Mouse (Mus musculus) A20 (cell line): Measurements from ENCODE around the gene Spr.
A peak's percentile ranks its signal among the peaks of the same experiment; 100 is the strongest.
"Not testable (repeated sequence)": the region's sequence is repeated elsewhere in the genome, so short reads cannot be mapped to it uniquely, and the experiment has no call there.

Experiments used
- DNase-seq: peaks from one replicate; pipeline ENCODE4 v3.0.0-alpha.2; 2011; ENCODE audit warnings: low read depth, low spot score

Gene Spr

GRCm38 (mm10) chr6:85137217-85138035, at the start of gene Spr:
TSS of gene Spr (minus strand) at chr6:85137766.
- DNase-seq = peak; percentile 91

GRCm38 (mm10) chr6:85186744-85187059, 49.1 kb upstream of the Spr start:
- no peak for DNase-seq

GRCm38 (mm10) chr6:85186033-85186743, 48.6 kb upstream of the Spr start:
- no peak for DNase-seq

- no peak for DNase-seq
These were observed 46.4 kb upstream of the Spr start for GRCm38 (mm10) chr6:85183951-85184350.

GRCm38 (mm10) chr6:85180036-85180435, 42.5 kb upstream of the Spr start:
- DNase-seq = no peak

GRCm38 (mm10) chr6:85179569-85179968, 42.0 kb upstream of the Spr start:
- no peak for DNase-seq

- no peak for DNase-seq
These were observed 27.9 kb upstream of the Spr start for GRCm38 (mm10) chr6:85165440-85165921.

GRCm38 (mm10) chr6:85160201-85160923, 22.8 kb upstream of the Spr start:
- peak; percentile 70 for DNase-seq

- peak; percentile 49 for DNase-seq
These were observed 21.7 kb upstream of the Spr start for GRCm38 (mm10) chr6:85159092-85159760.

GRCm38 (mm10) chr6:85158040-85158804, 20.7 kb upstream of the Spr start:
- not testable (repeated sequence) for DNase-seq

- not testable (repeated sequence) for DNase-seq
These were observed 19.0 kb upstream of the Spr start for GRCm38 (mm10) chr6:85156551-85156950.

GRCm38 (mm10) chr6:85154861-85155528, 17.4 kb upstream of the Spr start:
- DNase-seq = no peak

- DNase-seq = peak; percentile 78
These were observed 16.5 kb upstream of the Spr start for GRCm38 (mm10) chr6:85153970-85154540.

GRCm38 (mm10) chr6:85150386-85150785, 12.8 kb upstream of the Spr start:
- DNase-seq = no peak

- no peak for DNase-seq
These were observed 10.1 kb upstream of the Spr start for GRCm38 (mm10) chr6:85147636-85148035.

- no peak for DNase-seq
These were observed 6.9 kb upstream of the Spr start for GRCm38 (mm10) chr6:85144466-85144865.

- peak; percentile 66 for DNase-seq
These were observed 3.4 kb upstream of the Spr start for GRCm38 (mm10) chr6:85141013-85141412.

GRCm38 (mm10) chr6:85139534-85139933, 2.0 kb upstream of the Spr start:
- peak; percentile 22 for DNase-seq

- not testable (repeated sequence) for DNase-seq
These were observed 782 bp downstream of the Spr start for GRCm38 (mm10) chr6:85136784-85137183.

- peak; percentile 45 for DNase-seq
These were observed 4.8 kb downstream of the Spr start for GRCm38 (mm10) chr6:85132794-85133193.
